Mouse (Mus musculus): ENCODE results near the gene Smarca4. TPM values are rescaled to one million over a fixed set of nuclear protein-coding genes. Genes with fewer than 3 reads are reported as not detected.
A peak's percentile ranks its signal among the peaks of the same experiment; 100 is the strongest.

Gene Smarca4
- polyA plus RNA-seq, 1 experiment from 2014 or later, result 126 TPM

GRCm38 (mm10) chr9:21747238-21747774, 131.3 kb downstream of the Smarca4 start:
- H3K4me3 ChIP-seq, result no peak overlapping the region
- 92% methylated on average over 3 of the region's 3 CpGs for WGBS
- H3K27ac ChIP-seq, result no peak overlapping the region
- H3K9ac ChIP-seq, result no peak overlapping the region
- peaks cover 83% of the 10 kb centered on the region for H3K36me3 ChIP-seq
- ATAC-seq (ENCODE audit: insufficient number of reproducible peaks, insufficient read depth, low FRiP score, low TSS enrichment), result no peak
- H3K27me3 ChIP-seq, result no peaks in the 10 kb centered on the region
- H3K4me2 ChIP-seq (replicated peaks), result no peak overlapping the region
- H3K9me3 ChIP-seq, result no peaks in the 10 kb centered on the region
- peaks cover 2% of the 10 kb centered on the region; the same call in 1 of the 2 replicates for H3K4me1 ChIP-seq

- Histone ChIP-seq H3K9ac (no peak overlapping the region), H3K27ac (no peak overlapping the region), H3K4me1 (peaks cover 6% of the 10 kb centered on the region; the same call in 1 of the 2 replicates), H3K36me3 (peaks cover 75% of the 10 kb centered on the region), H3K27me3 (no peaks in the 10 kb centered on the region), H3K4me2 (replicated peaks) (no peak overlapping the region), H3K4me3 (no peak overlapping the region), H3K9me3 (no peaks in the 10 kb centered on the region)
- ATAC-seq (ENCODE audit: insufficient number of reproducible peaks, insufficient read depth, low FRiP score, low TSS enrichment), result no peak
- 77% methylated on average over 7 of the region's 7 CpGs for WGBS
Observed at GRCm38 (mm10) chr9:21748033-21748432, 132.1 kb downstream of the Smarca4 start.

GRCm38 (mm10) chr9:21748491-21748890, 132.5 kb downstream of the Smarca4 start:
- H3K9ac ChIP-seq, result no peak overlapping the region
- no peaks in the 10 kb centered on the region for H3K27me3 ChIP-seq
- no peaks in the 10 kb centered on the region for H3K9me3 ChIP-seq
- H3K36me3 ChIP-seq, result peaks cover 74% of the 10 kb centered on the region
- H3K4me1 ChIP-seq, result peaks cover 6% of the 10 kb centered on the region; the same call in 1 of the 2 replicates
- 92% methylated on average over 10 of the region's 10 CpGs for WGBS
- H3K4me2 ChIP-seq (replicated peaks), result no peak overlapping the region
- no peak overlapping the region for H3K27ac ChIP-seq
- H3K4me3 ChIP-seq, result no peak overlapping the region
- ATAC-seq (ENCODE audit: insufficient number of reproducible peaks, insufficient read depth, low FRiP score, low TSS enrichment), result no peak

- H3K36me3 ChIP-seq, result peaks cover 68% of the 10 kb centered on the region
- 87% methylated on average over 6 of the region's 6 CpGs for WGBS
- H3K27me3 ChIP-seq, result no peaks in the 10 kb centered on the region
Observed at GRCm38 (mm10) chr9:21749382-21750118, 133.6 kb downstream of the Smarca4 start.

GRCm38 (mm10) chr9:21750370-21750769, 134.4 kb downstream of the Smarca4 start:
- Histone ChIP-seq H3K4me2 (replicated peaks) (no peak overlapping the region), H3K4me3 (no peak overlapping the region), H3K27me3 (no peaks in the 10 kb centered on the region), H3K9me3 (no peaks in the 10 kb centered on the region), H3K27ac (0 out of 2 replicates have a peak overlapping the region, but pooled peaks have one; percentile 30), H3K4me1 (peaks cover 6% of the 10 kb centered on the region; the same call in 1 of the 2 replicates), H3K36me3 (peaks cover 66% of the 10 kb centered on the region), H3K9ac (no peak overlapping the region)
- WGBS, result 63% methylated on average over 3 of the region's 3 CpGs
- no peak for ATAC-seq (ENCODE audit: insufficient number of reproducible peaks, insufficient read depth, low FRiP score, low TSS enrichment)

More at GRCm38 (mm10) chr9:21749382-21750118, 133.6 kb downstream of the Smarca4 start:
- Histone ChIP-seq H3K9ac (no peak overlapping the region), H3K9me3 (no peaks in the 10 kb centered on the region), H3K4me3 (no peak overlapping the region), H3K4me2 (replicated peaks) (no peak overlapping the region), H3K4me1 (peaks cover 6% of the 10 kb centered on the region; the same call in 1 of the 2 replicates), H3K27ac (0 out of 2 replicates have a peak overlapping the region, but pooled peaks have one; percentile 30)
- ATAC-seq (ENCODE audit: insufficient number of reproducible peaks, insufficient read depth, low FRiP score, low TSS enrichment), result no peak

- peaks cover 63% of the 10 kb centered on the region for H3K36me3 ChIP-seq
- peaks cover 6% of the 10 kb centered on the region; the same call in 1 of the 2 replicates for H3K4me1 ChIP-seq
- no peak overlapping the region for H3K4me3 ChIP-seq
- ATAC-seq (ENCODE audit: insufficient number of reproducible peaks, insufficient read depth, low FRiP score, low TSS enrichment), result no peak
- no peaks in the 10 kb centered on the region for H3K9me3 ChIP-seq
- 72% methylated on average over 6 of the region's 6 CpGs for WGBS
- H3K27ac ChIP-seq, result peak overlapping the region; percentile 46; the same call in 1 of the 2 replicates
- H3K9ac ChIP-seq, result no peak overlapping the region
- no peak overlapping the region for H3K4me2 ChIP-seq (replicated peaks)
- H3K27me3 ChIP-seq, result no peaks in the 10 kb centered on the region
Observed at GRCm38 (mm10) chr9:21751347-21751746, 135.4 kb downstream of the Smarca4 start.

GRCm38 (mm10) chr9:21752252-21752792, 136.4 kb downstream of the Smarca4 start:
- Histone ChIP-seq H3K27me3 (no peaks in the 10 kb centered on the region), H3K4me3 (no peak overlapping the region), H3K36me3 (peaks cover 63% of the 10 kb centered on the region), H3K9ac (no peak overlapping the region), H3K27ac (peak overlapping the region; percentile 56), H3K9me3 (no peaks in the 10 kb centered on the region), H3K4me1 (peaks cover 6% of the 10 kb centered on the region; the same call in 1 of the 2 replicates), H3K4me2 (replicated peaks) (no peak overlapping the region)
- 43% methylated on average over 10 of the region's 10 CpGs for WGBS
- ATAC-seq (ENCODE audit: insufficient number of reproducible peaks, insufficient read depth, low FRiP score, low TSS enrichment), result peak; percentile 37; the same call in 1 of the 2 replicates

MicroRNAs within 50 kb of the gene (microRNA counts, 519-probe panel; counts per million panel counts)
- 460 counts per million, percentile 65 among the panel's probes with 10 or more counts for microRNA mmu-miR-1946b

Small RNA genes lying within 50 kb of the gene (microRNA-seq; reads per million reads assigned to microRNA genes)
- not detected for gene Mir1946b

Other genes with a start within 250 kb of the Smarca4 start
- gene Ilf3, start 248.3 kb upstream of the Smarca4 start, polyA plus RNA-seq (2016; fragmentation: Nextera tagmentation; extraction: Ambion mirVana), result 277 and 284 TPM in 2 replicates
- gene Qtrt1, start 204.3 kb upstream of the Smarca4 start, polyA plus RNA-seq (2016; fragmentation: Nextera tagmentation; extraction: Ambion mirVana), result 48.7 and 50.2 TPM in 2 replicates
- 75.3 and 76.7 TPM in 2 replicates for gene Dnm2, start 191.3 kb upstream of the Smarca4 start, polyA plus RNA-seq (2016; fragmentation: Nextera tagmentation; extraction: Ambion mirVana)
- 113 and 115 TPM in 2 replicates for gene Tmed1, start 105.9 kb upstream of the Smarca4 start, polyA plus RNA-seq (2016; fragmentation: Nextera tagmentation; extraction: Ambion mirVana)
- gene AB124611, start 90.0 kb upstream of the Smarca4 start, polyA plus RNA-seq (2016; fragmentation: Nextera tagmentation; extraction: Ambion mirVana), result 3.9 and 5.7 TPM in 2 replicates
- 79.5 and 86.8 TPM in 2 replicates for gene Carm1, start 69.3 kb upstream of the Smarca4 start, polyA plus RNA-seq (2016; fragmentation: Nextera tagmentation; extraction: Ambion mirVana)
- 40.6 and 41.8 TPM in 2 replicates for gene Timm29, start 23.4 kb upstream of the Smarca4 start, polyA plus RNA-seq (2016; fragmentation: Nextera tagmentation; extraction: Ambion mirVana)
- gene Yipf2, start 23.3 kb upstream of the Smarca4 start, polyA plus RNA-seq (2016; fragmentation: Nextera tagmentation; extraction: Ambion mirVana), result 19.1 and 22.6 TPM in 2 replicates
- 33.5 and 36.8 TPM in 2 replicates for gene Ldlr, start 107.3 kb downstream of the Smarca4 start, polyA plus RNA-seq (2016; fragmentation: Nextera tagmentation; extraction: Ambion mirVana)
- 117 and 126 TPM in 2 replicates for gene Spc24, start 144.1 kb downstream of the Smarca4 start, polyA plus RNA-seq (2016; fragmentation: Nextera tagmentation; extraction: Ambion mirVana)
- gene Kank2, start 182.6 kb downstream of the Smarca4 start, polyA plus RNA-seq (2016; fragmentation: Nextera tagmentation; extraction: Ambion mirVana), result 20.4 and 21.6 TPM in 2 replicates
- gene Angptl8, start 219.3 kb downstream of the Smarca4 start, polyA plus RNA-seq (2016; fragmentation: Nextera tagmentation; extraction: Ambion mirVana), result 0.96 and 1.7 TPM in 2 replicates
- 30.8 and 33.3 TPM in 2 replicates for gene Dock6, start 236.5 kb downstream of the Smarca4 start, polyA plus RNA-seq (2016; fragmentation: Nextera tagmentation; extraction: Ambion mirVana)